Mouse (Mus musculus): ENCODE data around the gene Mrpl43.

The Mrpl43 gene

DNA sequence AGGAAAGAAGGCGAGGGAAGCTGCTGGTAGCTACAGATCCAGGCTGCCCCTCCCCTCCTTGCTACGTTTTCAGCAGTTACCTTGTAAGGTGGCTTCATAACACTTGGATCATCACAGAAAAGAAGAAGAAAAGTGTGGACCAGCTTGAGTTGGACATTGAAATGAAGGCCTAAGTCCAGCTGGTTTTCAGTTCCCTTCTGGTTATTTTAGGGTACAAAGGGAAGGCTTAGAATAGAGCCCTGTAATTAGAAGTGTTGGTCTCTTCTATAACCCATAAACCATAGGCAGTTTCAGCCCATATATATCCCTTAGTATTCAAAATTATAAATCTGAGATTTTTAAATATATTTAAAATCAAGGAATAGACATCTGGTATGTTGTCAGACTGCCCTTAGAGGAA is 25.5 kb downstream of the Mrpl43 start:
- TF ChIP-seq GATA4 (IDR thresholded peaks at IDR 0.05; ENCODE audit: insufficient replicate concordance, low read length) = no peak

DNA sequence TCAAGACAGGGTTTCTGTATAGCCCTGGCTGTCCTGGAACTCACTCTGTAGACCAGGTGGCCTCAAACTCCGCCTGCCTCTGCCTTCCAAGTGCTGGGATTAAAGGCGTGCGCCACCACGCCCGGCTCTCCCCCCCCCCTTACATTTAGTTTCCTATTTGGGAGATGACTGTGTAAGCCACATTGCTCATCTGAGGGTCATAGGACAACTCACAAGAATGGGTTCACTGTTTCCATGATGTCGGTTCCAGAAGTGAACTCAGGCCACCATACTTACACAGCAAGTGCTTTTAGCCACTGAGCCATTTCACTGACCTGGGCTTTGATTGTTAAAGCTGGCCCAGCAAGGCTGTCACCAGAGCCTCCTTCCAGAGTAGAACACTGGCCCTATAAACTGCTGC is 29.1 kb downstream of the Mrpl43 start:
- no peak for TF ChIP-seq GATA4 (IDR thresholded peaks at IDR 0.05; ENCODE audit: insufficient replicate concordance, low read length)

GRCm38 (mm10) chr19:44976636-44977035 is 29.6 kb downstream of the Mrpl43 start:
- TF ChIP-seq GATA4 (IDR thresholded peaks at IDR 0.05; ENCODE audit: insufficient replicate concordance, low read length) = no peak

GRCm38 (mm10) chr19:44968329-44968728 is 37.9 kb downstream of the Mrpl43 start:
- no peak for TF ChIP-seq GATA4 (IDR thresholded peaks at IDR 0.05; ENCODE audit: insufficient replicate concordance, low read length)

DNA sequence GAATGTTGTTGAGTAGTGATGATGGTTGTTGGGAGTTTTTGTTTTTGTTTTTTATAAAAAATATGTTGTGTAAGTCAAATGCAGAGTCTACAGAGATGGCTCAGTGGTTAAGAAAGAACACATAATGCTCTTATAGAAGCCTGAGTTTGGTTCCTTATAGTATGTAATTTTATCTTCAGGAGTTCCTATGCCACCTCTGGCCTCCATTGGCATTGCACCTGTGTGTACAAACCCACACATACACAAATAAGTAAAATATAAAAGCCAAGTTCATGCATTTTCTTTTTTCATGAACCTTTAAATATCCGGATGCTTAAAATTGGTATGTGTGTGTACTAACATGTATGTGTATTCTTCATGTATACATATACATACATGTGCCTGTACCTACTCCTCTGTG is 40.3 kb downstream of the Mrpl43 start:
- no peak for TF ChIP-seq GATA4 (IDR thresholded peaks at IDR 0.05; ENCODE audit: insufficient replicate concordance, low read length)

GRCm38 (mm10) chr19:44959633-44960032 is 46.6 kb downstream of the Mrpl43 start:
- no peak for TF ChIP-seq GATA4 (IDR thresholded peaks at IDR 0.05; ENCODE audit: insufficient replicate concordance, low read length)
